Mouse (Mus musculus) forebrain, embryonic 11.5 days (tissue): ENCODE measurements around the gene Setd4. TPM values are rescaled to one million over a fixed set of nuclear protein-coding genes. Genes with fewer than 3 reads are reported as not detected.

Experiments
- ATAC-seq: fragments of 200-750 bp; cut with Nextera tagmentation; replicated peaks from 2 replicates; pipeline ENCODE4 v1.8.0; 2017; ENCODE audit warnings: moderate TSS enrichment; ENCODE audit not compliant: low FRiP score
- DNase-seq: peaks from one replicate; pipeline ENCODE4 v3.0.0-alpha.2; 2017; ENCODE audit warnings: low spot score
- H3K27ac ChIP-seq: fragments of 300-500 bp; sonication (generic); 2 replicates; pipeline ENCODE4 v1.5.1; 2014; ENCODE audit warnings: low read depth, low read length
- H3K27me3 ChIP-seq: fragments of 300-500 bp; sonication (generic); 2 replicates; pipeline ENCODE4 v1.6.1; 2014; ENCODE audit warnings: mild to moderate bottlenecking, low read length, mixed read lengths; ENCODE audit not compliant: control insufficient read depth, insufficient read depth
- H3K36me3 ChIP-seq: fragments of 300-500 bp; sonication (generic); 2 replicates; pipeline ENCODE4 v1.6.1; 2014; ENCODE audit warnings: mild to moderate bottlenecking, low read length, moderate library complexity, mixed read lengths; ENCODE audit not compliant: control insufficient read depth, insufficient read depth
- H3K4me1 ChIP-seq: fragments of 300-500 bp; sonication (generic); replicated peaks from 2 replicates; pipeline ENCODE4 v1.6.1; 2014; ENCODE audit warnings: low read length, mixed read lengths; ENCODE audit not compliant: control insufficient read depth, insufficient read depth
- H3K4me2 ChIP-seq: fragments of 300-500 bp; sonication (generic); 2 replicates; pipeline ENCODE4 v1.6.1; 2014; ENCODE audit warnings: low read depth, mild to moderate bottlenecking, low read length, moderate library complexity, mixed read lengths; ENCODE audit not compliant: severe bottlenecking
- H3K4me3 ChIP-seq: fragments of 300-500 bp; sonication (generic); 2 replicates; pipeline ENCODE4 v1.5.1; 2014; ENCODE audit warnings: low read depth, low read length
- H3K9ac ChIP-seq: fragments of 300-500 bp; sonication (generic); 2 replicates; pipeline ENCODE4 v1.6.1; 2014; ENCODE audit warnings: low read length
- H3K9me3 ChIP-seq: fragments of 300-500 bp; sonication (generic); 2 replicates; pipeline ENCODE4 v1.6.1; 2016; ENCODE audit warnings: low read length, mixed read lengths; ENCODE audit not compliant: control insufficient read depth
- WGBS: fragments of 180-500 bp; shearing (Covaris S2); extraction: QIAGEN DNeasy Blood & Tissue Kit; methylation state at CpG from one replicate; pipeline ENCODE4 v1.1.7; 2014; 5-methylcytosine and 5-hydroxymethylcytosine counted together
- polyA plus RNA-seq: library from polyadenylated mRNA; unstranded; fragments of >200 nt; fragmentation: Nextera tagmentation; extraction: Ambion mirVana; gene quantifications from 2 replicates; pipeline ENCODE4 v1.2.1, GENCODE M21; 2014

Setd4 gene
- polyA plus RNA-seq, 1 experiment from 2014 or later = 15.9 TPM

- Histone ChIP-seq H3K27ac (no peak overlapping the region), H3K4me3 (no peak overlapping the region), H3K4me1 (no peaks in the 10 kb centered on the region), H3K4me2 (no peak overlapping the region), H3K27me3 (no peaks in the 10 kb centered on the region), H3K36me3 (no peaks in the 10 kb centered on the region), H3K9ac (no peak overlapping the region), H3K9me3 (no peaks in the 10 kb centered on the region)
- ATAC-seq (no peak), DNase-seq (no peak)
- 86% methylated on average over 4 of the region's 4 CpGs for WGBS
These were observed 58.9 kb downstream of the Setd4 start for GRCm38 (mm10) chr16:93544931-93545330.

DNA sequence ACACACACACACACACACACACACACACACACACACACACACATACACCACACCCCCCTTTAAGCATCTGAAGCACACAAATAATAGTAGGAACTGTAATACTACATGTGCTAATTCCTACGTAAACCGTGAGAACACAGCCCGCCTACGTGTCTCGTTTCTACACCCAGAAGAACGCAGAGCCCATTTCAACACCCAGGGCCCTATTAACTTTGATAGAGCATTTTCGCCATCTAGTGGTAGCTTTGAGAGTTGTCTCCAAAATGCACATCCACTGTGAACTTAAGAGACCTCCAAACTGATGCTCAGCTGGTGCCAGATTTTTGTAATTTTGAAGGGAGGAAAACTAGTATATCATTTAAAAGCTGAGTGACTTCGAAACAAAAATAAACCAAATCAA is 60.2 kb downstream of the Setd4 start:
- Histone ChIP-seq H3K4me1 (no peaks in the 10 kb centered on the region), H3K4me2 (no peak overlapping the region), H3K36me3 (no peaks in the 10 kb centered on the region), H3K27me3 (no peaks in the 10 kb centered on the region), H3K27ac (no peak overlapping the region), H3K9me3 (no peaks in the 10 kb centered on the region), H3K4me3 (no peak overlapping the region), H3K9ac (no peak overlapping the region)
- ATAC-seq (peak; percentile 77), DNase-seq (peak; percentile 64)
- WGBS = 5% methylated on average over 8 of the region's 8 CpGs

- no peaks in the 10 kb centered on the region for H3K27me3 ChIP-seq
- ATAC-seq = no peak
- no peak overlapping the region for H3K4me3 ChIP-seq
- H3K4me2 ChIP-seq = no peak overlapping the region
- DNase-seq = no peak
- H3K9me3 ChIP-seq = no peaks in the 10 kb centered on the region
- H3K36me3 ChIP-seq = no peaks in the 10 kb centered on the region
- H3K27ac ChIP-seq = no peak overlapping the region
- H3K4me1 ChIP-seq = no peaks in the 10 kb centered on the region
- WGBS = 65% methylated on average over 3 of the region's 3 CpGs
- no peak overlapping the region for H3K9ac ChIP-seq
These were observed 64.0 kb downstream of the Setd4 start for GRCm38 (mm10) chr16:93539891-93540290.

- ATAC-seq = no peak
These were observed 68.6 kb downstream of the Setd4 start for GRCm38 (mm10) chr16:93535151-93535853.

More at GRCm38 (mm10) chr16:93535151-93535853, 68.6 kb downstream of the Setd4 start:
- Histone ChIP-seq H3K36me3 (no peaks in the 10 kb centered on the region), H3K4me1 (no peaks in the 10 kb centered on the region), H3K4me3 (no peak overlapping the region), H3K9me3 (no peaks in the 10 kb centered on the region), H3K4me2 (no peak overlapping the region), H3K27me3 (no peaks in the 10 kb centered on the region), H3K27ac (no peak overlapping the region), H3K9ac (no peak overlapping the region)
- DNase-seq = no peak
- WGBS = 87% methylated on average over 6 of the region's 6 CpGs

Other genes with a start within 250 kb of the Setd4 start
- 90.6 and 92.5 TPM in 2 replicates for gene Cbr1, start 1.8 kb upstream of the Setd4 start, polyA plus RNA-seq
- not detected in 2 replicates for gene Gm5678, start 24.0 kb upstream of the Setd4 start, polyA plus RNA-seq
- gene Cbr3, start 79.2 kb upstream of the Setd4 start, polyA plus RNA-seq = 0.59 TPM in 1 of 2 replicates, not detected in the other
- 11.5 and 15.5 TPM in 2 replicates for gene Dop1b, start 107.8 kb upstream of the Setd4 start, polyA plus RNA-seq
- gene Morc3, start 228.1 kb upstream of the Setd4 start, polyA plus RNA-seq = 33.7 and 36.0 TPM in 2 replicates